Comparison of ENCODE assay signal across 17 mouse cellular contexts in the genomic region with DNA sequence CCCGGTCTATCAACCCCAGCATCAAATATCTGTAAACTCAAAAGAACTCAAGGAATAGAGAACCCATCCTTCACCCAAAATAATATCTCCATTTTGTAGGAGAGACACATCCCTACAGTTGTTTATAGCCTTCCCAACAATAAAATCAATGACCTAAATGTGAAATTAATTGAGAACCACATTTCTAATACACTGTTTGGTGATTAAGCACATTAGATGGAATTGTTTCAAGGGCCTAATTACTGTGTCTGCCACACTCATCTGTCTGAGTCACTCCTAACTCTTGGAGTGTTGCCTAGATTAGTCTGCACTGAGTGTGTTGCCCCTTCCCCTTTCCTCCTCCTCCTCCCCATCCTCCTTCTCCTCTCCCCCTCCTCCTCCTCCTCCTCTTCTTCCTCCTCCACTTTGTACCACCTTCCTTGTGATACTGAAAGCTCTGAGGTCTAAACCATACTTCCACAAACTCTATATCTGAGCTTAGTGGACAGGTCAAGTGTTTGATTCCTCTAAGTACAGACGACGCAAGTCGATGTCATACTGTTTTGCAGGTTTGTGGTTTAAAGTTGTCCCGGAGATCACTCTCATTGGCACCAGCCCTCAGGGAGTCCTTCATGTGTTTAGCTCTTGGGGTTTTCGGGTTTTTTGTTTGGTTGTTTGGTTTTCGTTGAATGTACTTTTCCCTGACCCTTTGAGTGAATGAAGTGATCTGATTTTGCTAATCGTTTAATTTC. TPM values are rescaled to one million over a fixed set of nuclear protein-coding genes. Genes with fewer than 3 reads are reported as not detected.
DNase-seq lines count a peak whose midpoint lies in the region; ATAC-seq and TF ChIP-seq lines count a peak whose summit lies in the region.
"Had no signal": no experiment of that assay in that cellular context is flagged by ENCODE, and none has a peak within 500 bp of the region (broad histone marks: within the 10 kb centered on the region; RNA-seq: fewer than 3 reads in every experiment).

No protein-coding gene starts in this region.

- H3K4me1 ChIP-seq in MEL (ENCODE audit: control insufficient read depth in 1 of 2, insufficient read depth in 2 of 2, low read length in 2 of 2), result no peaks in the 10 kb centered on the region; a peak in 1 of 4 replicates
- H3K4me1 ChIP-seq in embryonic fibroblast, embryonic 13.5 days (ENCODE audit: control insufficient read depth, insufficient read depth, low read length), result peaks cover 42% of the 10 kb centered on the region
- 0 out of 2 replicates have a peak, but pooled peaks cover 4% of the 10 kb centered on the region for H3K4me1 ChIP-seq in liver, embryonic 11.5 days (replicated peaks; ENCODE audit: control insufficient read depth, insufficient read depth, low read length)
- H3K4me1 ChIP-seq: hindbrain, embryonic 10.5 days had no signal

- ATAC-seq in liver, embryonic 11.5 days (replicated peaks; ENCODE audit: low FRiP score), result no peak
- ATAC-seq: hindbrain, postnatal 0 days; liver, postnatal 0 days had no signal

- H3ac ChIP-seq in myocyte (ENCODE audit: control insufficient read depth, insufficient read length), result no peak overlapping the region

- TF ChIP-seq POLR2A in MEL (IDR thresholded peaks at IDR 0.05; ENCODE audit: control insufficient read depth in 1 of 2, insufficient read depth in 1 of 2, low read depth in 1 of 2, low read length in 2 of 2, poor library complexity in 1 of 2), result no peak
- TF ChIP-seq POLR2A in embryonic fibroblast, embryonic 13.5 days (IDR thresholded peaks at IDR 0.05; ENCODE audit: low read depth, low read length), result no peak
- no peak for TF ChIP-seq POLR2A in myocyte (IDR thresholded peaks at IDR 0.05; ENCODE audit: insufficient read length, low read depth)

- WGBS in liver, embryonic 11.5 days, result 65% methylated on average over 8 of the region's 8 CpGs

- no peaks in the 10 kb centered on the region for H3K79me2 ChIP-seq in MEL (ENCODE audit: control insufficient read depth, insufficient read depth, low read length, poor library complexity)
- H3K79me2 ChIP-seq in myocyte (ENCODE audit: control insufficient read depth, insufficient read depth), result peaks cover 96% of the 10 kb centered on the region

- no peak overlapping the region for H3K9ac ChIP-seq in MEL (ENCODE audit: control insufficient read depth, low read depth, low read length, poor library complexity, severe bottlenecking)
- no peak overlapping the region for H3K9ac ChIP-seq in liver, embryonic 11.5 days (ENCODE audit: low read depth, low read length)
- H3K9ac ChIP-seq: limb, embryonic 15.5 days; liver, postnatal 0 days had no signal

- H3K4me3 ChIP-seq in MEL (ENCODE audit: control insufficient read depth in 1 of 2, insufficient read depth in 1 of 2, low read depth in 2 of 2, low read length in 2 of 2) (no peak overlapping the region), myocyte (no peak overlapping the region)
- H3K4me3 ChIP-seq in embryonic fibroblast, embryonic 13.5 days (ENCODE audit: insufficient read depth, low read length), result no peak overlapping the region
- H3K4me3 ChIP-seq in liver, embryonic 11.5 days (ENCODE audit: low read depth, low read length), result no peak overlapping the region
- H3K4me3 ChIP-seq: hindbrain, embryonic 10.5 days; limb, embryonic 15.5 days had no signal

- peak overlapping the region; percentile 49 for H3K4me2 ChIP-seq in myocyte (ENCODE audit: low read depth)
- H3K4me2 ChIP-seq in liver, embryonic 11.5 days, result no peak overlapping the region
- H3K4me2 ChIP-seq: limb, embryonic 15.5 days; midbrain, embryonic 11.5 days had no signal

- no peak for TF ChIP-seq RAD21 in MEL (IDR thresholded peaks at IDR 0.05; ENCODE audit: low read depth, low read length)

- H3K36me3 ChIP-seq in MEL (ENCODE audit: control insufficient read depth in 1 of 2, insufficient read depth in 2 of 2, low read length in 2 of 2) (peaks cover 0 to 4% of the 10 kb centered on the region in 2 experiments; a peak in 2 of 4 replicates), myocyte (ENCODE audit: control insufficient read depth, insufficient read depth) (peaks cover 5% of the 10 kb centered on the region)
- no peaks in the 10 kb centered on the region for H3K36me3 ChIP-seq in liver, embryonic 11.5 days (ENCODE audit: control insufficient read depth, insufficient read depth, low read length)
- H3K36me3 ChIP-seq: hindbrain, embryonic 10.5 days had no signal

- peak; percentile 81 for DNase-seq in heart, adult 11 months
- DNase-seq in heart, adult 18-20 months, result no peak
- DNase-seq in MEL (ENCODE audit: low read depth, low spot score), result peak; percentile 11
- DNase-seq in right cerebral cortex, postnatal 4 days, result no peak
- DNase-seq in left cerebral cortex, postnatal 10 days (ENCODE audit: extremely low spot score in 1 of 2, low spot score in 2 of 2), result no peak
- DNase-seq in liver, embryonic 11.5 days (ENCODE audit: low spot score), result no peak
- DNase-seq: cerebellum, adult 11 months; cerebellum, postnatal 10 days; kidney, adult 11 months; liver, postnatal 0 days had no signal

- H3K27me3 ChIP-seq in MEL (ENCODE audit: control insufficient read depth in 1 of 2, insufficient read depth in 2 of 2, low read length in 2 of 2), result no peaks in the 10 kb centered on the region
- H3K27me3 ChIP-seq in myocyte (ENCODE audit: control insufficient read depth, insufficient read depth, insufficient read length), result no peaks in the 10 kb centered on the region
- H3K27me3 ChIP-seq in liver, embryonic 11.5 days (replicated peaks; ENCODE audit: control insufficient read depth, insufficient read depth, low read length), result no peaks in the 10 kb centered on the region
- H3K27me3 ChIP-seq: limb, embryonic 15.5 days had no signal

- H3K27ac ChIP-seq in MEL (ENCODE audit: control insufficient read depth, low read depth, low read length), result no peak overlapping the region
- H3K27ac ChIP-seq in embryonic fibroblast, embryonic 13.5 days (ENCODE audit: insufficient read depth, low read length), result peak overlapping the region; percentile 93
- no peak overlapping the region for H3K27ac ChIP-seq in liver, embryonic 11.5 days (ENCODE audit: low read depth, low read length)
- H3K27ac ChIP-seq: hindbrain, embryonic 10.5 days; hindbrain, postnatal 0 days; stomach, postnatal 0 days had no signal

- TF ChIP-seq CTCF in MEL (IDR thresholded peaks at IDR 0.05 in 2 of 3, conservative IDR thresholded peaks at IDR 0.05 in 1 of 3; ENCODE audit: control insufficient read depth in 1 of 3, insufficient read depth in 1 of 3, low read depth in 2 of 3, low read length in 3 of 3, poor library complexity in 1 of 3, severe bottlenecking in 1 of 3), result no peak
- TF ChIP-seq CTCF in embryonic fibroblast, embryonic 13.5 days (IDR thresholded peaks at IDR 0.05; ENCODE audit: borderline replicate concordance, insufficient read depth, low read length), result no peak

- intact Hi-C loops in left cerebral cortex, postnatal 10 days (cut with DNase I), result no loop called here

- no peaks in the 10 kb centered on the region for H3K9me3 ChIP-seq in MEL (replicated peaks; ENCODE audit: insufficient read depth, low read length)
- no peaks in the 10 kb centered on the region for H3K9me3 ChIP-seq in liver, embryonic 11.5 days (ENCODE audit: control insufficient read depth, low read length)
- H3K9me3 ChIP-seq: hindbrain, embryonic 10.5 days; limb, embryonic 15.5 days had no signal

- no peak for TF ChIP-seq EP300 in MEL (IDR thresholded peaks at IDR 0.05; ENCODE audit: low read depth in 1 of 2, low read length in 2 of 2)

TF ChIP-seq in MEL, 35 proteins besides CTCF, POLR2A, EP300 and RAD21 (continues in another document):
- TF ChIP-seq TBP (IDR thresholded peaks at IDR 0.05; ENCODE audit: low read depth, low read length) (no peak), SMC3 (IDR thresholded peaks at IDR 0.05; ENCODE audit: low read depth, low read length) (no peak), ZC3H11A (IDR thresholded peaks at IDR 0.05; ENCODE audit: low read depth, low read length) (no peak), ELF1 (IDR thresholded peaks at IDR 0.05; ENCODE audit: low read depth, low read length) (no peak), MAX (IDR thresholded peaks at IDR 0.05; ENCODE audit: low read length) (no peak), KAT2A (conservative IDR thresholded peaks at IDR 0.05; ENCODE audit: low read depth, low read length) (no peak), MYC (IDR thresholded peaks at IDR 0.05; ENCODE audit: low read depth, low read length) (no peak), MEF2A (IDR thresholded peaks at IDR 0.05; ENCODE audit: extremely low read depth, insufficient replicate concordance, low read depth, low read length, poor library complexity, severe bottlenecking) (no peak), MAFK (IDR thresholded peaks at IDR 0.05; ENCODE audit: borderline replicate concordance, low read depth, low read length) (no peak), RCOR1 (IDR thresholded peaks at IDR 0.05; ENCODE audit: low read depth, low read length) (no peak)

TF ChIP-seq in myocyte, 11 proteins besides CTCF, POLR2A, EP300 and RAD21:
- TF ChIP-seq SRF (IDR thresholded peaks at IDR 0.05; ENCODE audit: control insufficient read depth, insufficient read length, low read depth) (no peak), MYOG (IDR thresholded peaks at IDR 0.05; ENCODE audit: control insufficient read depth in 1 of 3, insufficient read depth in 1 of 3, insufficient read length in 2 of 3, low read depth in 2 of 3) (no peak), E2F4 (IDR thresholded peaks at IDR 0.05; ENCODE audit: insufficient read depth) (no peak), TCF3 (IDR thresholded peaks at IDR 0.05; ENCODE audit: insufficient read length, low read depth) (no peak), CEBPB (IDR thresholded peaks at IDR 0.05; ENCODE audit: insufficient read depth, poor library complexity, severe bottlenecking) (no peak)
TF ChIP-seq in myocyte: peak in this region for 0.

RNA-seq across cellular contexts. Expression of a gene that starts 48.8 kb away (rescaled TPM):
- 100 to 1,000 TPM; 218 to 240 TPM for total RNA-seq in heart, adult 18-20 months (2021)
- 5.6 and 6.5 TPM in 2 replicates for total RNA-seq in MEL (2012; rRNA removed)
- polyA plus RNA-seq in MEL (2012; ENCODE audit: insufficient read depth in 1 of 2, insufficient read length in 2 of 2, low read depth in 1 of 2, low replicate concordance in 2 of 2, missing spikeins in 1 of 2), result 1 to 10 TPM in 1 of 2 experiments, not detected in 1; 8.6 TPM
- 207 and 222 TPM in 2 replicates for polyA plus RNA-seq in embryonic fibroblast, embryonic 13.5 days (2011; ENCODE audit: insufficient read length, low read depth, missing spikeins)
- polyA plus RNA-seq in myocyte (2012; fragmentation: generic; extraction: Trizol), result 38.5 TPM
- total RNA-seq in left cerebral cortex, postnatal 10 days (2021), result 100 to 1,000 TPM; 122 to 131 TPM
- 38.2 and 40.0 TPM in 2 replicates for polyA plus RNA-seq in liver, embryonic 11.5 days (2014; fragmentation: Nextera tagmentation; extraction: Ambion mirVana)

Comparison
In these comparisons a context has a peak if more than half of its experiments do, and no peak if none do; other contexts are left out.
1. DNase-seq: peak in heart, adult 11 months (single experiment) and MEL (single experiment); none in heart, adult 18-20 months (0 of 2), right cerebral cortex, postnatal 4 days (single experiment), left cerebral cortex, postnatal 10 days (0 of 2) and liver, embryonic 11.5 days (single experiment).